Mouse (Mus musculus): Measurements from ENCODE around the gene Acin1. TPM values are rescaled to one million over a fixed set of nuclear protein-coding genes. Genes with fewer than 3 reads are reported as not detected.
A peak's percentile ranks its signal among the peaks of the same experiment; 100 is the strongest.

Acin1 gene
- 10 to 100 TPM; 64.7 to 81.3 TPM for total RNA-seq (2021)
- long read RNA-seq, experiment 1, full-length matches to known transcripts, result 4 of 20 reads
- long read RNA-seq, experiment 1, partial matches to known transcripts, result 2 of 20 reads
- long read RNA-seq, experiment 1, other reads (novel, unspliced or antisense), result 14 of 20 reads
- long read RNA-seq, experiment 2, partial matches to known transcripts, result 0 of 10 reads
- long read RNA-seq, experiment 2, other reads (novel, unspliced or antisense), result 10 of 10 reads

DNA sequence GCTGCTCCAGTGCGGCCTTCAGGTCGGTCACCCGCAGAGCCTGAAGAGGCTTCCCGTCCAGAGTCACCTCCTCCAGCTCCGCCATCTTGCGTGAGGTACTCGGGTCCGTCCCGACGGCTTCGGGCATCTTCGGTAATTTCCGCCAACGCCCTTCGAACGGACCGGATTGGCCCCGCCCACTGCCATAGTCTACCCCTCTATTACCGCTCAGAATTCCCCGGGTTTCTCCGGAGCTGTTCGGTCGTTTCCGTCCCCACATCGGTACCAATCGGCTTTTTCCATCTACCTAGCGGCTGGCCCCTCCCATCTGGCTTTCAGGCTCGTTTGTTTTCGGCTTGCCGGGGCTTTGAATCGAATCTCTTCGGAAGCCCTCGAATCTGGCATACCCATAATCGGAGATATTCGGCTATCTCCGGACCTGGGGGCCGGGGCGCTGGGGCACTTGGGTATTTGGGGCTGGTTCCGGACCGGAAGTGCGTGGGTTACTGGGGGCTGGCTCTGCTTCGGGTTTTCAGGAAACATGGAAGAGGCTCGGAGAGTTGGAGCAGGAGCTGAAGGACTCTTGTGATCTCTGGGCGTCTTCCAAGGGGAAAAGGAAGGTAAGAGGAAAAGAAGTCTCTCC is at the start of gene Acin1:
Gene Acin1, minus strand, starts transcription at position 410 of the 622 bp plus-strand sequence.
- DNase-seq, result peak; percentile 100

DNA sequence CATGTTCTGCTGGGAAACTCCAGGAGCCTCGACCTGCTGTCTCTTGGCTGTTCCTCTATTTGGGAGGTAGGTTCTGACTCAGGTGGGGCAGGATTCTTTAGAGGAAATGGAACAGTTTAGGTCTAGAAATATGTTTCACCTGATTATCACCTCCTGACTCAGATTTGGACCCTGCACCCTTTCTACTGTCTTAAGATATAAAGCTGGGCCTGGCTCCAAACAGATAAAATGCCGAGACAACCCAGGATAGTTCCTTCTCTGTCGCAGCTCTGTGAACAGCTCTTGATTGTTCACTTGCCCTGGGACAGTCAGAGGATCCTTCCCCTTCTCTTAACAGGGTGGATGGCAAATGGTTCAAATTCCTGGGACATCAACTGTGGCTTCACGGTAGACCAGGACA is 48.5 kb upstream of the Acin1 start:
- DNase-seq, result no peak

DNA sequence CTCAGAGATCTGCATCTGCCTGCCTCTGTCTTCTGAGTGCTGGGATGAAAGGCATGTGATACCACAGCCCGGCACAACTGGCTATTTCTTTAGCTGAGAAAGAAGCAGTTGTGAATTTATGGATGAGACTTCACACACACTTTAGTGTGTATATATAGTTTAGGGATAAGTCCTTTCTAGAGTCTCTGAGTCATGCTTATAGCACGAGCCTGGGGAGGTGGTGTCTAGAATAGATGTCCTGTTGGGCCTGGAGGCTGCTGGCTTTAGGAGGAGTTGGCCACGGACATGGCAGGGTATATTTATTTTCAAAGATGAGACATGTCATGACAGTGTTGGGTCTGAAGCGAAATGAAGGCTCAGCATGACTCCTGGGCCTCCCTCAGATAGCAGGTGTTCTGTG is 47.3 kb upstream of the Acin1 start:
- DNase-seq, result no peak

DNA sequence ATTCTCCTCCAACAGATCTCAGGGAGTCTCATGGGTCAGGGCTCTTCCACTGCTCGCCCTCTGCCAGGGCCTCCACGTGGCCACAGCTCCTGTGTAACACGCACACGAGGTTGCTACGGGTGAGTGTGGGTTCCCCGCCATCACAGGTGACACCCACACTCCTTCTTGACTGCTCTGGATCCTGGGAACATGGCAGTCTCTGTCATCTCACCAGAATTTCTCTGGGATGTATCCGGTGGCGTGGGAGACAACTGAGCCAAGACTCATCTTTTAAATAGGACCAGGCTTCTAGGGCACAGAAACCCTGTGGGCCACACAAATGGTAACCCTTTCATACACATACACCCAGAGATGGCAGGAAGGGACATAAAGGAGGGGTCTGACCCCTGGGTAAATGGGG is 45.5 kb upstream of the Acin1 start:
- DNase-seq, result no peak

DNA sequence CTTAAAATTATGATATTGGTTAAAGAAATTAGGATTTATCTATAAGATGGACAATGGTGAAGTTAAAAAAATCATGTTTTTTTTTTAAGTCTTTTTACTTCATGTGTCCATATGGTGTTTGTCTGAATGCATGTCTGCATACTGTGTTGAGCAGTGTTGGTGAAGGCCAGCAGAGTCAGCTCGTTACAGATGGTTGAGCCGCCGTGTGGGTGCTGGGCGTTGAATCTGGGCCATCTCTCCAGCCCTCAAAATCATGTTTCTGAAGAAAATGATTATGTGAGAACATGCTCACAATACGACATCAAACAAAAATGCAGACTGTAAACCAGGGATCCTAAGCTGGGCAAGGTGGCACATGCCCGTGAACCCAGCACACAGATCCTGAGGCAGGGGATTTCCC is 43.6 kb upstream of the Acin1 start:
- DNase-seq, result no peak

DNA sequence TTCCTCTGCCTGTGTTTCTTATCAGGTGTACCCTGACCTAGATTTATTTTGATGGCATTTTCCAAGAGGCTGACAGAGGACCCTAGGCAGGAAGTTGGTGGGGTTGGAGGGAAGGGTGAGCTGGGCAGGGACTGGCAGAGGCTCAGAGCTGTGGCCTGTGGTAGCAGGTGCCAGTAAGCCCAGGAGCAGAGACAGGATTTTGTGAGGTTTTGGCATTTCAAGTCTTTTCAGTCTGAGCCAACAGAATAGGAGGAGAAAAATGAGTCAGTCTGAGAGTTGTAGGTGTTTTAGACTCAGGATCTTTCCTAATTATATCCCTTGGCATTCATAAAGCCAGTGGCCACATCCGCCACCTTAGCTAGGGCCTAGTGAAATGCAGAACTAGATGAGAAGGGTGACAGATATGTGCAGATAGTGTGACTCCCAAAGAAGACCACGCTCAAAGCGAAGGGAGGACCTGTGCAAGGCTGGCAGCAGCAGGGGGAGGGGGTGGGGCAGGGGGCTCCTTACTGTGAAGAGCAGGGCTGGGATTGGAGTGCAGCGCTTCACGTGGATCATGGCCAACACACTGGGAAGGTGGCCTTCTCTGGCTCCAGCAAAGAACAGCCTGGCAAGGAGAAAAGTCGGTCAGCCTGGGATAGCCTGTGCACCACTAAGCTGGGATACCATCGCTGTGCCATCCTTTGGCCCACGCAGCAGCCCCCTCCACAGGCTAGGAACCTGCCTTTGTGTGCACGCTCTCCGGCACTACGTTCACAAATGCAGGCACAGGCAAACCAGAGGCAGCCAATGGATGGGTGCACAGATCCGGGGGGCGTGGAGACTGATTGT is 42.3 kb upstream of the Acin1 start:
- DNase-seq, result no peak

DNA sequence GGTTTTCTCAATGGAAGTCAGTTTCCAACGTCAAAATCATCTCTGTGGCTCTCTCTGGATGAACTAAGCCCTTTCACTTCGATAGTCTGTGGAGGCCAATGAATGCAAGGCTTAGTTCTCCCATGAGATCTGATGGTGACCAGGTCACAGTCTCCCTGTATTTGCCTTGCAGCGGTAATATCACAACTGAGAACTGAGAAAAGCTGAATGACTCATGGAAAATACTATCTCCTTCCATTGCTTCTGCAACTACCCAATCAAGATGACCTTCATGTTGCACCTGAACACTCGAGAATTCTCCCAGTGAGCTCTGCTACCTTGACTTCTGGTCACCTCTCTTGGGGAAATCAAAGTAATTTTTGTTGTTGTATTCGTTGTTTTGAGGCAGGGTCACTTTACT is 40.8 kb upstream of the Acin1 start:
- DNase-seq, result no peak

DNA sequence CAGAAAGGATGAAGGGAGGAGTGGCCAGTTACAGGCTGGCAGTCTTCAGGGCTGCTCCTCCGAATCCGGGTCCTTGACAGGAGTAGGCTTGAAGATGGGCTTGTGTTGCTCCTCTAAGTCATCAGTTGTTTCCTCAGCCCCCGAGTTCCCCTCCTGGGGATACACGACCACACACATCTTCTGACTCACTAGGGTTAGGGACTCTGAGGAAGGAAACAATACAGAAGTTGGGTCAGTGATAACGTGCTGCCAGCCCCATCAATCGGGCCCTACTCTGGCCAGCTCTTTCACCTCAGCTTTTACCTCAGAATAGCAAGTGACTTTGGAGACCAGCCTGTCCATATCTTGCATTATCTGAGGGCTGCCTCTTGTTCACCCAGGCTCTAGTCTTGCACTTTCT is 37.3 kb upstream of the Acin1 start:
- no peak for DNase-seq

DNA sequence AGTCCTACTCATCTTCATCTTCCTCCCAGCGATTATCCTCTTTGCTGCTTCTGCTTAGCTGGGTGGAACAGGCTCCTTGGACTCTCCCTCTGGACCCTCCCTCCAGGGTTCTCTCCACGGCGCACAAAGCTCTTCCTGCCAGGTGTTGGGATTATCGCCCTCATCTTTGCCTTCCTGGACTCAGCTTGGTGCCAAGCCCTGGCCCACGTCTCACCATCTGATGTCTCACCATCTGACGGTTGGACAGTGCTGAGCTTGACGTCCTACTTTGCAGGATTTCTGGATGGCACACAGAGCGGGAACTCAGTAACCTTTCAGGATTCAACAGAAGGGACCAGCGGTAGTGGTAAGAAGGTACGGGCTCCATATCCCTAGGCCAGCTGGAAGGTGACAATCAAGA is 35.0 kb upstream of the Acin1 start:
- no peak for DNase-seq

DNA sequence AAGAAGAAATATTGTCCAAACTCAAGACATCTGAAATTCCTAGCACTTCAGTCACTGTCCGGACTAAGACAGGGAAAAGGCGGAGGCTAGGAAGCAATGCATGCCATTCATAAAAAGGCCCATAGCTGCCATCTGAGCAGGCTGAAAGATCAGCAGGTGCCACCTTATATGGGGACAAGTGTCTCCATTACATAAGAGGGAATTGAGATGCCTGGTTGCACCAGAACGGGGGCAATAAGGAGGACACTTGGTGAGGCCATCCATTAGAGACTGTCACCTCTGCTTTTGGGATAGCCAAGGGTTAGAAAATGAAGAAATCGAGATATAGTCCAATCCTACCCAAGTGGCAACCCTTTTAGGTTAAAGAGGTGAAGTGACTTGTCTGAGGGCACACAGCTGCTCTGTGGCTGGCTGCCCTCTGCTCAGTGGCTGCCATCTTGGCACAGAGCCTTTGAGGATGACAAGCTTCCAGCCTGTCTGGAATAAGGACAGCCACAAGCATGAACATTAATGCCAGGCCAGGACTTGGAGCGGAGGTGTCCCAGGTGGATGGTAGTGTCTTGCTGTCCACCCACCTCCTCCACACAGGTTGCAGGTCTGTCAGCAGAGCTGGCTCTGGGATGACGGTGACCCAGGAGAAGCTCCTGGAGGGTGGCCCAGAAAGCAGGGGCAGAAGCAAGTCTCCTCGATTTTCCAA is 34.1 kb upstream of the Acin1 start:
- DNase-seq, result peak in 1 of 2 experiments; percentile 41

DNA sequence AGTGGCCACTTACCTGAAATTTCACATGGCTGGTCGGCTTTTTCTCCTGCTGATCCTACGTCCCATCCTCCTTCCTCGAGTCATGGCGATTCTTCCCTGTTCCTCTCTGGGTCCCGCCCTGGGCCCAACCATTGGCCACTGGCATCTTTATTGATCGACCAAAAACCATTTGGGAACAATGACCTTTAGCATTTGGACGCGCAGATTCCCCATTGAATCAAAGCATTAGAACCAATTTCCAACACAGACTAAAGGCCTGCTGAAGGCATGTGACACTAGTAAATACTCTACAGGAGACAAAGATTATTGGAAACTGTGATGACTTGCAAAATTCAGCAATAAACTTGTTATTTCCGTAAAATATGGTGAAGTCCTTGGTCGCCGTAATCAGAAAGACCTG is 33.3 kb upstream of the Acin1 start:
- DNase-seq, result no peak

DNA sequence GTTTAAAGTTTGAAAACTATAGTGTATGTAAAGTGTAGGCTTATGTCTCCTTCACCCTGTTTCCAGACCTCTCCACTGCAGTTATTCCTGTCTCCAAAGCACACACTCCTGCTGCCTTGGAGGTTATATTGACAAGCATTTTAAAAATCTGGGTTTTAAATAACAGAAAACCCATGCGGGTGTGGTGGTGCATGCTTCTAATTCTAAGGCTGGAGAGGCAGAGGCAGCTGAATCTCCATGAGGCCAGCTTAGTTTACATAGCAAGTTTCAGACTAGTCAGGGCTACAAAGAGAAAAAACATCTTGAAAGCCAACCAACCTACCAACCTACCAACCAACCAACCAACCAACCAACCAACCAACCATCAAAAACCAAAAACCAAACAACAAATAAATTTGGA is 28.7 kb upstream of the Acin1 start:
- no peak for DNase-seq

DNA sequence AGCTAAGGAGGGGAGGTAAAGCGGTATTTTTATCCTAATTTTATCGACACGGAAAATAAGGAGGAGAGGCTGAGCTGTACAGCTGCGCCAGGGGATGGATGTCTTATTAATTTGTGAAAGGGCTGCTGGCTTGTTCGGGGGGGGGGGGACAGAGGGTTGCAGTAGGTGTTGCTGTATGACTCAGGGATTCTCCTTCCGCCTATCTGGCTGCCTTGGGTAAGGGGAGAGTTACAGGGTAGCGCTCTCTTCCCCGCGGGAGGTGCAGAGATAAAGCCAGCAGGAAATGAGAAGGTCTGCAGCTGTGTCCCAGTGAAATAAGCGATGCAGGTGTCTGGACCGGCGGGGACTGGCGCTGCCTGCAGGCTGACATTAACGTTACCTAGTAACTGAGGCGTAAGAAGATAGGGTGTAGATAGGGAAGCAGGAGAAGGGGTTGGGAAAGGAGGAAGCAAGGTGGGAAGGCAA is 27.9 kb upstream of the Acin1 start:
- no peak for DNase-seq

DNA sequence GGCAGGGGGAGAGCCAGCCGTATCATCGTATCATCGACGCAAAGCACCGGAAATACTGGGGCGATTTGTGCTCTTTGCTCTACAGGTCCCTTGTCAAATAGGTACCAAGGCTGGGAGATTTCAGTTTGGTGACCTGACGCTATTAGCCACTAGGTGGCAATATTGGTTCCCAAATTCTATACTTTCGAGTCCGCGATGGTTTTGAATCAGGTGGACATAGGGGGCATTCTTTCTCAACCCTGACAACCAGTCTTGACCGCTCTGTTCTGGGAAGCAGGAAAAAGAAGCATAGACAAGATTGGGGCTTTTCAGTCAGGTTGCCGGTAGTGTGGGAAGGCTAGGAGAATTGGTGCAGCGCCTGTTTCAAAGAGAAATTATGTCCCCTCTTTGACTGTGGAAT is 27.4 kb upstream of the Acin1 start:
- peak; percentile 77 to 85 for DNase-seq

DNA sequence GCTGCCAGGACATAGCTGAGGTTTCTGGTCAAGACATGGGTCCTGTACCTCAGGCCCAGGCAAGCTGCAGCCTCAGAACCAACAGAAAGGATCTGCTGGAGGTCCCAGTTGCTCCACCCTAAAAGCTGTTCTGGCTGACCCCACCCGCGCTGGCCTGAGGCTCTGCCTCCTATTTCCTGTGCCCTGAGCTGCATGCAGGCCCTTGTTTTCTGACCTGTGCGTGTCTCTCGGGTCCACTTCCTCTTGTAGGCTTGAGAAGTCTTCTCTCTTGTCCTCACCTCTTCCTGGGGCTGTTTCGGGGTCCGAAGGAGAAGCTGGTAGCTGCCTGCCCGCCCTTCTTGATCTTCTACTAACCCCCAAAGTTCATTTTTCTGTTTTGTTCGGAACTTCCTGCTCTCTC is 26.1 kb upstream of the Acin1 start:
- peak; percentile 34 to 52 for DNase-seq

DNA sequence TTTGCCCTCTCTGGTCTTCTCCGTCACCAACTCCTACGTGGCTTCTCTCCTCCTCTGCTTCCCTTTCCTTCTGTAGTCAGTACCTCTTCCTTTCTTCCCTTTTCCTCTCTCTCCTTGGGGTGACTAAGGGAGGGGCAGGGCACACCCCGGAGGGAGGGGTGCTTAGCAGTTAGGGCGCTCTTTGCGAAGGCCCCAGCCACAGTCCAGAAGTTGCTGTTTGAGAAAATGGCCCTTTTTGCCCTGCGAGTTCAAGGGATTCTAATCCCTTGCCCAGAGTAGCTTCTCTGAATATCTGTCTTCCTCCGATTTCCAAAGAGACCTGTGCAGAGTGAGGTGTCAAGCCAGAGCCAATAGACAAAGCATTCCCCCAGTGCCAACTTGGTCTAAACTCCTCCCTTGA is 25.3 kb upstream of the Acin1 start, which contains the start of gene Cebpe:
Gene Cebpe, minus strand, starts transcription at position 101 of the 400 bp plus-strand sequence.
- DNase-seq, result no peak

DNA sequence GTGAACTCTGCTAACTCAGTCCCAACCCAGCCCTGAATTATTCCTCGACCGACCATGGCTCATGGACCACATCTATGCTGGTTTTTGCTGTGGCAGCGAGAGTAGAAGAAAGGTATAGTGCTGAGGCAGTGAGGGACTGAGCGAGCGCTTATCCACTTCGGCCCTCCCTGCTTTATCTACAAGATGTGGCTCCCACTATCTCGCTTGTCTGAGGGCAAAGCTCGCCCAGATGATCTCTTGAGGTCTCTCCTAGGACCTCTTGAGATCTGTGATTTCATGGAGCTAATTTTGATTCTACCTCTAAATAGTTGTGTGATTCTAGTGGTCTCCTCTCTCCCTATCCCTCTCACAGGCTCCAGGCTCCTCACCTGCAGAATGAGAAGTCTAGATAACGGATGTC is 22.3 kb upstream of the Acin1 start:
- DNase-seq, result no peak

DNA sequence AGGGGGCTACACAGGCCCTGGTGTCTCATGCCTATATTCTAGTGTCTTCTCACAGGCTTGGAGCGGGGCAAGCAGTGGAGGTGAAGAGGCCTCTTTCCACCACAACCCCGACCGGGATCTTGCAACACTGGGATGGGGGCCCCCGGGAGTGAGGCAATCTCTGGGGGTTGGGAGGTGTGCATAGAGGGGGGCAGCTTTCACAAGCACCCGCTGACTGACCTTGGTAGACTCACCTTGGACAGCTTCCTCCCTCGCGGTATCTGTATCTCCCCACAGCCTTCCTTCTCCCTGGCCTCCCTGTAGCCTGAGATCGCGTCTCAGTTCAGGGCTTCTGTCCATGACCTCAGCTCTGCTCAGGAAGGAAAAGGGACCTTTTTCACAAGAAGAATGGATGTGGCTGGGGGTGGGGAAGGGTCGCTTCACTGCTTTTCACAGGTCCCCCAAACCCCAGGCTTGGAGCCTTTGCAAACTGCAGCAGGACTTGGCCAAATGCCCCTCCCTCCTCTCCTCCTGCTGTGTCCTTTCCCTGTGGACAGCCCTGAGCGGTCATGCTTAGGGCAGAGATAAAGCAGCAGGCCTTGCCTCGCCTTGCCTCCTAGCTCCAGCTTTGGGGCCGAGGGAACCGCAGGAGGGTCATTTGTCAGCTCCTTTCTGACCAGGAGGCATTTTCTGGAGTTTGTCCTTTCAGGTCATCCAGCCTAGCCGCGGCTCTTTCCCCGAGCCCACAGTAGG is 20.0 kb upstream of the Acin1 start:
- no peak for DNase-seq

DNA sequence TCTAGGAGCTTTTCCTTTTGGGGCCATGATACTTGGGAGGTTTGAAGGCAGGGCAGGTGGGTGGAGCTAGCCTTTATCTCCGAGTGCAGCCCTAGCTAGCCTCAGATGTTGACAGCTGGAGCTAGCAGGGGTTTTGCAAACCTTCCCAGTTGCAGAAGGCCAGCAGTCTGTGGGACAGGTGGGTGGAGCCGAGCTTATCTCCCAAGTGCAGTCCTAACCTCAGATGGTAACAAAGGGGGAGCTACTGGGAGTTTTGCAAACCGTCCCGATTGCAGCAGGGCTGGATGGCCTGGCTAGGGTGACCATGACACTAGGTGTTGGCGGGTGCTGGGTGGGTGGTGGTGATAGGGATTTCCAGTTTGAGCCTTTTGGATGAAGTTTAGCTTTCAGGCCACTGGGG is 19.1 kb upstream of the Acin1 start:
- no peak for DNase-seq

DNA sequence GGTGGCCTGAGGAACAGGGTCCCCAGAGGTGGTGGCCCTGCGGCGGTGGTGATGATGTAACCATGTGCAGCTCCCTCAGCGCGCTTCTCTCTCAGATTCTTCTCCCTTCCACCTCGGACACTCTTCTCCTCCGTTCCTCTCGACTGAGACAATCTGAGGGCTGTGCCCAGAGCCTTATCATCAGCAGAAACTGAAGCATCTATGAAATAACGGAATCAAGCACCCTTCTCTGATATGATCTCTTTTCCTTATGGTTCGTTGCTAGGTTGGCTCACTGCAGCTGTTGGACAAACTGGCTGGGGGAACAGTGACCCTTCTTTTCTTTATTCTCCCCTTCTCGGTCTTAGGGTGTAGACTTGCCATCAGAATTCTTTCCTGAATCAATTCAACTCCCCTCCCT is 16.5 kb upstream of the Acin1 start:
- DNase-seq, result no peak

DNA sequence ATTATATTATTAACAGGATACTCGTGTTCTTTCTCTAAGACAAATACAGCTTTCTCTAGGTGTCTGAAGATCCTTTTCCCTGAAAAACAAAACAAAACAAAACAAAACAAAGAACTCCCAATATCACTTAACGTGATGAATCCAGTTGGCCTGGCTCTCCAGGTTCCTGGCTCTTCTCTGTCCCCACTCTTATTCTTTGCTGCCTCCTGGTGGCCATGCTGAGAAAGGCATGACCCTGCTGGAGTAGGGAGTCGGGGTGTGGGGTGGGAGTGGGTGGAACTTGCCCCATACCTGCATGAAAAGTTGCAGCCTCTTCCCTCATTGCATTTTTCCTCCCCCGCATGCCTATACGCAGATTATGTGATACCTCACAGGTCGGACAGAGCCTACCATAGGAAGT is 14.6 kb upstream of the Acin1 start:
- DNase-seq, result peak; percentile 75 to 90

DNA sequence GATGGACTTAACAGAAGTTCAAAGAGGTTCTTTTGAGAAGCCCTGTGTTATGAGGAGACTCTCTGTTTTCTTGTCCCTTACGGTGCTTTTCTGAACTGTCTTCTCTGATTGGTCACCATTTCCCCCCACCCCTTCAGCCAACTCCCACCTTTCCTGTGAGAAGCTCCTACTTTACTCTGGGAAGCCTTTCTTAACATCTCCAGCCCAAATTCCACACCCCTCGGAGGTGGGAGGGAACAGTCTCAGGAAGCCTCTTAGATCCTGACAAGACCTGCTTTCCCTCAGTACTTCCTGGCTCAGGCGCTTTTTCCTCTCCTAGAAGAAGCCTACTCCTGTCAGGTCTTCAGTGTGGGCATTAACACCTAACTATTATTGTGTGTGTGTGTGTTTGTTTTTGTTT is 12.9 kb upstream of the Acin1 start:
- DNase-seq, result no peak
